Mouse (Mus musculus): ENCODE data around the gene Cdpf1. TPM values are rescaled to one million over a fixed set of nuclear protein-coding genes. Genes with fewer than 3 reads are reported as not detected.

The Cdpf1 gene
- 10 to 100 TPM; 19.8 to 23.5 (median 22.4) TPM for total RNA-seq (2022)

DNA sequence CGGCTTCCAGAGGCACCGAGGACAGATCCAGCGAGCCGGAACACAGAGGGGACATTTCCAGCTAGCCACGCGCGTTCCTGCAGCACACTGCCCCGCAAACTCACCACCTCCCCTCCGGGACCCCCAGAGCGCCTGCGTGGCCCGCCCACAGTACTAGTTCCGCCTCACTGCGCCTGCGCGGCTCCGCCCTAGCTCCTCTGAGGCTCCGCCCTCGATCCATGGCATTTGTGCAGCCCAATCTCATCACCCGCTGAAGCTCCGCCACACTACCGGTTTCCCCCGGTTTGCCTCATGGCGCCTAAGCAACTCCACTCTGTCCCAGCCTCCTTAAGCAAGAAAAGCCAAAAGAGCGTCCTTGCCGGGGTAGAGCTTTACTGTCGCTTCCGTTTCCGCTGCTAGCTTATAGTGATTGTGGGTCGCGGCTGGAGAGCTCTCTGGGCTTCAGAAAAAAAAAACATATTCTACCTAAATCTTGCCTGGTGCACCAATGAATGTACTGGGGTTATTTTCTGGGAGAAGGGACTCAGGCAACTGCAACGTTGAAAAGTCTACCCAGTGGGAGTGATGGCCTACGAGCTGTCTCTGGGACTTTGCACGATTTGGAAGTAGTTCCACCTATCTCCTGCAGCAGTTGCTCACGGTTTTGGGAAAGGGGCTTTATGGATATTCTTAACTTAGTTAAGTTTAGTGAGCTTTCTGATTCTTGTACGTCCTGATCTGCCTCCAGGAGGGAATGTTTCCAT is at the start of gene Cdpf1:
Gene Cdpf1 (minus strand): TSS at position 163 of the 743 bp plus-strand sequence.
- peak; percentile 97 to 99 for DNase-seq (ENCODE audit: low spot score in 2 of 2)

DNA sequence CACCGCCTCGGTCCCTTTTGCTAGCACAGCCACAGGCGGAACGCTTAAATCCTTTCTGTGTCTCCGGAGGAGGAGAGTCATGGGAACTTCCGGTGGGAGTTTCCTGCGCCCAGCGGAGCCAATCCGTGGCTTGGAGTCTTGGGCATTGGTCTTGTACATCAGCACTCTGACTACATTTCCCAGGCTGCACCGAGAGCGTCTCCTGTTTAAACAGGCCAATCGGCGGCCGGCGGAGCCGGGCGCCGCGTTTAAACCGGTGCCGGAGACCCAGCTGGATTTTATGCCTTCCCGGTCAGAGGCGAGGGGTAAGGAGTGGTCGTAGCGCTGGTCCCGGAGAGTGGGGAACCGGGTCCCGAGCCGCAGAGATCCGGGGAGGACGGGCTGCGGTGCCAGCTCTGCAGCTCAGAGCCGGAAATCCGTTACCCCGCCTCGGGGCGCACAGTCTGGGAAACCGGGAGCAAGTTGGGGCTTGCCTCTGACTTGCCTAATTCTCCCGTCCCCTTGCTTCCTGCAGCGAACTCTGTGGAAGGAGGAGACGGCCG is 48.1 kb upstream of the Cdpf1 start, which contains the start of gene Gtse1:
Gene Gtse1 (plus strand): TSS at position 256 of the 542 bp plus-strand sequence.
- DNase-seq (ENCODE audit: low spot score in 2 of 2), result peak; percentile 88 to 96

GRCm38 (mm10) chr15:85858980-85859489 is 47.5 kb upstream of the Cdpf1 start:
- no peak for DNase-seq (ENCODE audit: low spot score in 2 of 2)

DNA sequence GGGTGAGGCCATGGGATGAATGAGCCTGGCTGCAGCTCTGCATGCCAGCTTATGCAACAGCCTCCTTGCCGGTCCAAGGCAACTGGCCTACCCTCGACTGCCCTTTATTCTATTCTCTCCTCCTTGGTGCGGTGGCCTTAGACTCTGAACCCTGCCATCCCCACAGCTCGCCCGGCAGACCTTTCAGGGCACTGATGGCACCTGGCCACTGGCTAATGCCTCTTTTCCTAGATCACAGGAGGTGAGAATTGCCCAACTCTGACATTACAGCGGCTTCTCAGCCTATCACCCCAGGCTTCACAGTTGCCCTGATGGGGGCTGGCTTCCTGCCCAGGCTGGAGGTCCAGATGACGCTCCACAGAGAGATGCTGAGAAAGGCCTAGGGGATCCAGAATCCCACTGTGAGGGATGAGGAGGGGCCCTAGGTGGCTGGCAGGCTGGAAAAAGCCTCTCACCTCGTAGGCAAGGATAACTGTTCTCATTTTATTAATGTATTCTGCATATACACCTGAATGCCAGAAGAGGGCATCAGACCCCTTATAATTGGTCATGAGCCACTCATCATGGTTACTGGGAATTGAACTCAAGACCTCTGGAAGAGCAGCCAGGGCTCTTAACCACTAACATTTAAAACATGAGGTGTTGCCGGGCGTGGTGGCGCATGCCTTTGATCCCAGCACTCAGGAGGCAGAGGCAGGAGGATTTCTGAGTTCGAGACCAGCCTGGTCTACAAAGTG is 40.3 kb upstream of the Cdpf1 start:
- no peak for DNase-seq (ENCODE audit: low spot score in 2 of 2)

DNA sequence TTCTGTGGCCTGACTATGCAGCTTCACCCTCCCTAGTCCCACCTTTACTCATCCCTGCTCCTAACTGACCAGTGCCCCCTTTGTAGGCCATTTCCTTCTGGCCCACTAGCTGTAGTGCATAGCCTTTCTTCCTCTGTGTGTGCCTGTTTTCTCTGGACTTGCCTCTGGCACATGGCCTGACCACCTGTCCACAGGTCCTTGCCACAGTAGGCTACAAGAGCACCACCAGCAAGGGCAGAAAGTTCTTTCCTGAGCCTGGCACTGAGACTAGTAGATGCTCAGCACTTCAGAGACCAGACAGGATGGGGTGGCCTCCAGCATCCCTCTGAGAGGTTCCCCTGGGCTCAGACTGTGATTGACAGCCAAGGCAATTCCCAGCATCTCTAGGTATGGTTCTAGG is 33.6 kb upstream of the Cdpf1 start:
- no peak for DNase-seq (ENCODE audit: low spot score in 2 of 2)

- DNase-seq (ENCODE audit: low spot score in 2 of 2), result no peak
These were observed 30.4 kb upstream of the Cdpf1 start for GRCm38 (mm10) chr15:85841796-85842360.

GRCm38 (mm10) chr15:85840983-85841382 is 29.5 kb upstream of the Cdpf1 start:
- DNase-seq (ENCODE audit: low spot score in 2 of 2), result no peak

- DNase-seq (ENCODE audit: low spot score in 2 of 2), result no peak
These were observed 25.4 kb upstream of the Cdpf1 start for GRCm38 (mm10) chr15:85836887-85837286.

GRCm38 (mm10) chr15:85835335-85835734 is 23.8 kb upstream of the Cdpf1 start:
- no peak for DNase-seq (ENCODE audit: low spot score in 2 of 2)

- no peak for DNase-seq (ENCODE audit: low spot score in 2 of 2)
These were observed 21.1 kb upstream of the Cdpf1 start for GRCm38 (mm10) chr15:85832599-85832998.

DNA sequence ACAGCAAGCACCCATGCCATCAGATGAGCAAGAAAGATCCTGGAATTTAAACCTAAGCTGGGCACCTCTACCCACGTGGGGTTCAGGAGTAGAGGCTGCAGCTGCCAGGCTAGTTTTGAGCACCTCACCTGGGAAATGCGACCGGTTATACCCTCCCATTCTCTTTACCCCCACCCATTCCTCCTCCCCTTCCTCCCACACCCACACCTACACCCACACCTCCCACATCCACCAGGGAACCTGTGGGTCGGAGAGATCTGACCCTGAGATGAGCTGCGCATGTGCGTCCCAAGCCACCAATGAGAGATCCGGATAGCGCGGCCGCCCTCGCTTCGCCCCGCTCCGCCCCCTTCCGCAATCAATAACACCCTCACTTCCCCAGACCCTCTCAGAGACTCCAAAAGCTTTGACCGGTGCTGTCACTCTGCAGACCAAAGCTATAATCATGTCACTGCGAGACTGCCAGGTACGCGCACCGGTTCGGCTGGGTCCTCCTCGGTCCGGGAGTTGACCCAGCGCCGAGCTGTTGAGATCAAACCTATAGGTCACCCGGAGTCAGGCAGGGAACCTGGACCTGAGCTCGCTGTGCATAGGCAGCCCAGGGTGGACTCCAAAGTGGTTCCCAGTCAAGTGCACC is 20.6 kb upstream of the Cdpf1 start, which contains the start of gene Ttc38:
Gene Ttc38 (plus strand): TSS at position 353 of the 637 bp plus-strand sequence.
- peak; percentile 70 to 80 for DNase-seq (ENCODE audit: low spot score in 2 of 2)

GRCm38 (mm10) chr15:85829470-85829869 is 18.0 kb upstream of the Cdpf1 start:
- no peak for DNase-seq (ENCODE audit: low spot score in 2 of 2)

GRCm38 (mm10) chr15:85828071-85828470 is 16.6 kb upstream of the Cdpf1 start:
- DNase-seq (ENCODE audit: low spot score in 2 of 2), result no peak

DNA sequence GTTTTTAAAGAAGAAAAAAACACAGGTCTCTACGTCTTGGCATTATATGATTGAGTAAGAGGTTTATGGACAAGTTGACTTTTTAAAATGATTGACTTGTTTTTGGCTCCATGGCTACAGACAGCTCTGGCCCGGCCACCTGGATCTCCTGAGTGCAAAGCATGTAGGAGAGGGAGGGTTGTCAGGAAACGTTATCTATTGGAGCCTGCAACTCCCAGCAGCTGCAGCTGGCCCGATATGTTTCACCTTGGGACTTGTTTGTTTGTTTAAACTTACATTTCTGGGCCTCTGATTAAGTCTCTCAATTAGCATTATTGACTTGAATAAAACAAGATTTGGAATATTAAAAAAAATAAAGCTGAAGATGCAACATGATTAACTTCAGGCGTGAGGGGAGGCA is 15.2 kb upstream of the Cdpf1 start:
- no peak for DNase-seq (ENCODE audit: low spot score in 2 of 2)

GRCm38 (mm10) chr15:85822011-85822359 is 10.5 kb upstream of the Cdpf1 start:
- no peak for DNase-seq (ENCODE audit: low spot score in 2 of 2)

DNA sequence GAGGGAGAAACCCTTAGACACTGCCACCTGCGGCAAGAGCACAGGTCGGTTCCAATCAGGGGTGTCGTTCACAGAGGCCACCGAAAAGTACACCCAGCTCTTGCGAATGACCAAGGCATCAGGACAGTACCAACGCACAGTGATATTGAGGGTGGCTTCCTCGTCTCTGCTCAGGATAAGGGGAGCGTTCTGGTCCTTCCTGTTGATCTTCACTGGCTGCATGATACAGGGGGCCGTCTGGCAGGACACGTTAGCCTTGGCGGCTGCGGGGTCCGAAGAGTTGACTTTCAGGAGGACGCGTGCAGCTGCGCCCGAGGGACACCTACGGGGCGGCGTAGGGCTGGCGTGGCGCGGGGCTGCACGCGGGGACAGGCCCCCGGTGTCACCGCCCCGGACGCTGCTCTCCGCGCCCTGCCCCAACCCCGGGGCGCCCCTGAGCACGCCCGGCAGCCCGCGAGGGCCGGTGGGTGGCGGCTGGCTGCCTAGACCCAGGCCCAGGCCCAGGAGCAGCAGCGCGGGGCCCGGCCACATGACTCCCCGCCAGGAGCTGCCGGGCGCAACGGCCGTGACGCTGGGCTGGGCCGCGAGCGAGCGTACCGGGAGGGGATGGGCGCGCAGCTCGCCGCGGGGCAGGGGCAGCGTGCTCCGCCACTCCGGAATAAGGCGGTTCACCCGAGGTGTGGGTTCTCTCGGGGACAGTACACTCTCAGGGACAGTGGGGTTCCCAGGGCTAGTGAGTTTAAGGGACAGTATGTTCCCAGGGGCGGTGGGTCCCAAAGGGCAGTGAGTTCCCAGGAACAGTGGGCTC is 9.9 kb upstream of the Cdpf1 start, which contains the start of gene Pkdrej:
Gene Pkdrej (minus strand): TSS at position 532 of the 808 bp plus-strand sequence.
- DNase-seq (ENCODE audit: low spot score in 2 of 2), result peak in 1 of 2 experiments; percentile 27

DNA sequence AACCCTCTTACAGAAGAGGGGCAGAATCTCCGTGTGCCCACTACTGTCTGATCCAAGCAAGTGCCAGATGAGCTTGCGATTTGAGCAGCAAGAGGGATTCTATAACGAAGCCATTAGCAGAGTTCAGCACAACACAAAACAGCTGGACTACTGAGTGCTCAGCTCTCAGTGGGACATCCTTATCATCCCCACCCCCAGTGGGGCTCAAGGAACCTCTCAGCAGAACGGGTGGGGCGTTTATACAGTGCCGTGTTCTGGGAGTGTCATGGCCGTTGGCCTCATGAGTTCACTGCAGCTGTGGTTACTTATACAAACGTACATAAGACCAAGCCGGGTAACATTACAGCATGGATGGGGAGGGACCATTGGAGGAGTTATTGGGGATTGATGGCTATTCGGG is 1.9 kb upstream of the Cdpf1 start:
- no peak for DNase-seq (ENCODE audit: low spot score in 2 of 2)

GRCm38 (mm10) chr15:85810806-85811521 is 533 bp downstream of the Cdpf1 start:
- peak; percentile 63 to 81 for DNase-seq (ENCODE audit: low spot score in 2 of 2)

DNA sequence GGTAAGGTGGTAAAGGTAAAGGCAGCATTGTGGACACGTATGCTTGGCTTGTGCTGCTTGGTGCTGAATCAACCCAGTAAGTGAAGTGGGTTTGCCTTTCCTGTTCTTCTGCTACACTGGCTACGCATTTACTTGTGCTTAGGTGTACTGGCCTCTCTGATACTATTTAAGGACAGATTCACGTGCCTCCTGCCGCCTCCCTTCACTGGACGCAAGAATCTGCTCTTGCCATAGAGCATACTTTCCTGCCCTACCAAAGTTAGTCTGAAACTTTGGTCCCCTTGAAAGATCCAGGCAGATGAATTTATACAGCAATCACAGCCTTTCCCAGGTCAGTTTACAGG is 1.1 kb downstream of the Cdpf1 start:
- DNase-seq (ENCODE audit: low spot score in 2 of 2), result no peak

DNA sequence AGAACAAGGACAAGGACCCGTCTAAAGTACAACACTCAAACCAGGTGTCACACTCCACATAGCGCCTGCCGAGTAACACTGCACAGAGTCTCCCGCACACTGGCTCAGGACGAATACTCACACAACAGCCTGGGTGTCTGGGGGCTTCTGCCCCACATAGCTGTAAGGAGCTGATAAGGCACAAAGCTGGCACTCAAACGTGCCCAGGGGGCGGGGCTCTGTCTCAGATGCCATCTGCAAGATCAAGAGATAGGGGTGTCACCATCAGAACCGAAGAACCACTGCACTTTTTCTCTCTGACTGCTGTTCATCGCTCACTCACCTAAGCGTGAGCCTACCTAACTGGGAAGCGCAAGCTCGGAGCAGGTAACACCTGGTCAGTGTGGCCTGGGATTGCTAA is 2.4 kb downstream of the Cdpf1 start:
- DNase-seq (ENCODE audit: low spot score in 2 of 2), result no peak
